In genomic region chr3:37916786-37917479, GRCm38 (mm10) we compare ENCODE assay signal across 8 mouse cellular contexts.
DNase-seq lines count a peak whose midpoint lies in the region; ATAC-seq lines count a peak whose summit lies in the region.

No protein-coding gene starts in this region.

- H3K4me3 ChIP-seq in limb, embryonic 13.5 days = no peak overlapping the region

- H3K27ac ChIP-seq in limb, embryonic 13.5 days = no peak overlapping the region

- DNase-seq in heart, adult 11 months = peak; percentile 91
- DNase-seq in heart, postnatal 25 days (ENCODE audit: low spot score) = no peak
- peak; percentile 9 for DNase-seq in R1 (ENCODE audit: low read depth, low spot score)
- DNase-seq in induced T-regulatory cell, adult 2 months (ENCODE audit: low read depth) = peak; percentile 18
- DNase-seq in c-Kit-positive CD71-positive TER-119-positive erythroid progenitor cells, embryonic 14.5 days (ENCODE audit: low spot score) = no peak
- DNase-seq in thymus, postnatal 25 days = no peak
- no peak for DNase-seq in right cerebral cortex, adult 18-20 months

- no peaks in the 10 kb centered on the region for H3K27me3 ChIP-seq in limb, embryonic 13.5 days

- intact Hi-C loops in heart, postnatal 25 days (cut with DNase I) = no loop called here

- peaks cover 15% of the 10 kb centered on the region for H3K4me1 ChIP-seq in limb, embryonic 13.5 days

- H3K9ac ChIP-seq in limb, embryonic 13.5 days = no peak overlapping the region

- no peaks in the 10 kb centered on the region for H3K36me3 ChIP-seq in limb, embryonic 13.5 days

- 23% methylated on average over 14 of the region's 14 CpGs for WGBS in limb, embryonic 13.5 days

- no peaks in the 10 kb centered on the region for H3K9me3 ChIP-seq in limb, embryonic 13.5 days

- H3K4me2 ChIP-seq in limb, embryonic 13.5 days (replicated peaks) = peak overlapping the region; percentile 23; the same call in 1 of the 2 replicates

- ATAC-seq in limb, embryonic 13.5 days (ENCODE audit: low FRiP score, low read depth) = peak; percentile 80

Comparison
In these comparisons a context has a peak if more than half of its experiments do, and no peak if none do; other contexts are left out.
1. DNase-seq: peak in heart, adult 11 months (single experiment), R1 (single experiment) and induced T-regulatory cell, adult 2 months (single experiment); none in heart, postnatal 25 days (single experiment), c-Kit-positive CD71-positive TER-119-positive erythroid progenitor cells, embryonic 14.5 days (single experiment), thymus, postnatal 25 days (single experiment) and right cerebral cortex, adult 18-20 months (single experiment).